Mouse (Mus musculus) C3H10T1/2 (cell line): ENCODE measurements around the gene Fbxl2. TPM values are rescaled to one million over a fixed set of nuclear protein-coding genes. Genes with fewer than 3 reads are reported as not detected.

Source experiments
- polyA plus RNA-seq, 2 experiments: library from polyadenylated mRNA; unstranded; fragments of >200 nt; fragmentation: generic; extraction: Trizol; gene quantifications; one replicate each; pipeline ENCODE4 v1.2.1; 2012; ENCODE audit warnings: missing spikeins in 2 of 2

Gene Fbxl2
- 1 to 10 TPM; 2.6 to 6.3 TPM for polyA plus RNA-seq

DNA sequence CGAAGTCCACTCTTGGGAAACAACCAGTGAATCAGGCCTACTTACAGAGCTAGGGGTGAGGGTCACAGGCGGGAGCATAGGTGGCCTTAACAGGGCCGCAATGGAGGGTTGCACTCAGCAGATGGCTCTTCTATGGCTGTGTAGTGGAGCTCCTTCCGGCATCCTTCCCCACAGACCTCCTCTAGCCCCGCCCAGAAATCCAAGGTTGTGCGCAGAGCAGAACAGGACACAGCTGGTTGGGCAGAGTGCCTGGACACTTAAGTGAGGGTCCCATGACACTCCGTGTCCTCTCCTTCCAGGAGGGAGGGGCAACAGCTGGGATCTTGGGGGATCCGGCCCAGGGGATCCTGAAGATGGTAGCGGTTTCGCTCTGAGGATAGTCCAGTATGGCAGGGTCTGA, at the start of gene Fbxl2:
Gene Fbxl2 (minus strand): TSS at position 164 of the 400 bp plus-strand sequence.

DNA sequence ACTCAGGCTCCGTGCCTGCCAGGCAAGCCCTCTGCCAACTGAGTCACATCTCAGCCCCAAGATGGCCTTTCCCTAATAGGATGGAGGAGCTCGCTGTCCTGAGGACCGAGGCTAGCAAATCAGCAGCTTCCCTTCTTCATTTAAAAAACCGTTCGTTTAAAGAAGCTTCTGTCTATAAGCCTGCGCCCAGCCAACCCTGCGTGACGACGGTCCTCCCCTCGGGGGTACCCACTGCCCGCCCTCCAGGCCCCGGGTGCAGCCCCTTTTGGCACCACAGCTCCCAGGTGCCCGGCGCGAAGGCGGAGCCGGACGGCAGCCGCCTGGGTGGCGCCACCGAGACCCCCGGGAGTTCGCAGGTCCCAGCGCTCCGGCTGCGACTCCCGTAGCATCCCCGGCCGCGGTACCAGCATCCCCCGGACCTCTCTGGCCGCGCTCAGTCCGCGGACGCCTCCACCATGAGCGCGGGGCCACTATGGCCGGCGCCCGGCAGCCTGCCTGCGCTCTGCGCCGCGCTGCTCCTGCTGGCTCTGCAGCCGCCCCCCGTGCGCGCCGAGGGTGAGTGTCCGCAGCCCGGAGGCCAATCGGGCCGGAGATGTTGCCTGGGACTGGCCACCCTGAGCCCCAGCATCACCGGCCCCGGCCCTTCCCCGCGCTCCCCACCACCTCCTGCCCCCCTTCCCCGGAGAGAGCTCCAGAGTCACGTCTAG, 11.3 kb upstream of the Fbxl2 start, which contains the start of gene Susd5:
Gene Susd5 (plus strand): TSS at position 51 of the 707 bp plus-strand sequence.

GRCm38 (mm10) chr9:113930534-113931374, 115.2 kb downstream of the Fbxl2 start, which contains the start of gene Ubp1:
Gene Ubp1, plus strand, starts transcription at chr9:113930934.

Other genes starting within 250 kb of the Fbxl2 start
- 10 to 100 TPM in 1 of 2 experiments, 1 to 10 TPM in 1; 2.5 to 22.6 TPM for gene Ubp1, start 115.3 kb downstream of the Fbxl2 start, polyA plus RNA-seq
- not detected for gene Susd5, start 10.9 kb upstream of the Fbxl2 start, polyA plus RNA-seq